22 mouse cellular contexts compared by ENCODE assay signal in genomic region chr9:110351350-110351749, GRCm38 (mm10). TPM values are rescaled to one million over a fixed set of nuclear protein-coding genes. Genes with fewer than 3 reads are reported as not detected.
DNase-seq lines count a peak whose midpoint lies in the region; ATAC-seq and TF ChIP-seq lines count a peak whose summit lies in the region.
"Had no signal": no experiment of that assay in that cellular context is flagged by ENCODE, and none has a peak within 500 bp of the region (broad histone marks: within the 10 kb centered on the region; RNA-seq: fewer than 3 reads in every experiment).

No protein-coding gene starts in this region.

- ATAC-seq in intestine, postnatal 0 days = no peak
- no peak for ATAC-seq in intestine, embryonic 15.5 days
- no peak for ATAC-seq in liver, embryonic 11.5 days (replicated peaks; ENCODE audit: low FRiP score)
- 0 out of 2 replicates have a peak, but pooled peaks have one; percentile 14 for ATAC-seq in liver, embryonic 16.5 days (ENCODE audit: low read depth)
- no peak for ATAC-seq in forebrain, embryonic 13.5 days
- ATAC-seq: forebrain, embryonic 15.5 days; Patski had no signal

- no peaks in the 10 kb centered on the region for H3K4me1 ChIP-seq in intestine, postnatal 0 days (replicated peaks; ENCODE audit: control insufficient read depth, insufficient read depth, low read length)
- H3K4me1 ChIP-seq in intestine, embryonic 15.5 days (replicated peaks) = 0 out of 2 replicates have a peak, but pooled peaks cover 2% of the 10 kb centered on the region
- peaks cover 20% of the 10 kb centered on the region for H3K4me1 ChIP-seq in liver, adult 2 months (ENCODE audit: control insufficient read depth, insufficient read depth, low read length)
- H3K4me1 ChIP-seq in liver, embryonic 11.5 days (replicated peaks; ENCODE audit: control insufficient read depth, insufficient read depth, low read length) = peaks cover 23% of the 10 kb centered on the region
- peaks cover 13% of the 10 kb centered on the region for H3K4me1 ChIP-seq in liver, embryonic 16.5 days (ENCODE audit: control insufficient read depth, low read depth, low read length)
- no peaks in the 10 kb centered on the region for H3K4me1 ChIP-seq in forebrain, embryonic 13.5 days
- H3K4me1 ChIP-seq: forebrain, embryonic 15.5 days; hindbrain, embryonic 12.5 days; hindbrain, embryonic 15.5 days had no signal

- H3K9ac ChIP-seq in intestine, postnatal 0 days (ENCODE audit: low read depth, low read length) = no peak overlapping the region
- H3K9ac ChIP-seq in intestine, embryonic 15.5 days = no peak overlapping the region
- H3K9ac ChIP-seq in liver, adult 2 months (ENCODE audit: low read depth, low read length) = no peak overlapping the region; the same call in 1 of the 2 replicates
- no peak overlapping the region for H3K9ac ChIP-seq in liver, embryonic 11.5 days (ENCODE audit: low read depth, low read length)
- no peak overlapping the region for H3K9ac ChIP-seq in liver, embryonic 16.5 days (ENCODE audit: low read depth, low read length)
- H3K9ac ChIP-seq in forebrain, embryonic 13.5 days = no peak overlapping the region
- H3K9ac ChIP-seq: embryonic facial prominence, embryonic 12.5 days; embryonic facial prominence, embryonic 15.5 days; forebrain, embryonic 15.5 days; heart, embryonic 13.5 days; hindbrain, embryonic 12.5 days; hindbrain, embryonic 15.5 days had no signal

- H3K36me3 ChIP-seq in intestine, postnatal 0 days (ENCODE audit: control insufficient read depth, insufficient read depth) = peaks cover 22% of the 10 kb centered on the region; the same call in 1 of the 2 replicates
- H3K36me3 ChIP-seq in intestine, embryonic 15.5 days = peaks cover 3% of the 10 kb centered on the region; the same call in 1 of the 2 replicates
- H3K36me3 ChIP-seq in liver, adult 2 months (ENCODE audit: control insufficient read depth, insufficient read depth, low read length) = peaks cover 12% of the 10 kb centered on the region
- no peaks in the 10 kb centered on the region; the same call in 1 of the 2 replicates for H3K36me3 ChIP-seq in liver, embryonic 11.5 days (ENCODE audit: control insufficient read depth, insufficient read depth, low read length)
- H3K36me3 ChIP-seq in liver, embryonic 16.5 days (ENCODE audit: control insufficient read depth, insufficient read depth) = no peaks in the 10 kb centered on the region
- peaks cover 14% of the 10 kb centered on the region; the same call in 1 of the 2 replicates for H3K36me3 ChIP-seq in forebrain, embryonic 13.5 days (ENCODE audit: poor library complexity, severe bottlenecking)

- no peak overlapping the region for H3K4me3 ChIP-seq in intestine, postnatal 0 days (ENCODE audit: low read depth, low read length)
- no peak overlapping the region for H3K4me3 ChIP-seq in intestine, embryonic 15.5 days (replicated peaks)
- H3K4me3 ChIP-seq in liver, adult 2 months (ENCODE audit: insufficient read depth, low read depth, low read length) = no peak overlapping the region
- H3K4me3 ChIP-seq in liver, embryonic 11.5 days (ENCODE audit: low read depth, low read length) = no peak overlapping the region
- H3K4me3 ChIP-seq in liver, embryonic 16.5 days (ENCODE audit: low read depth, low read length) = no peak overlapping the region
- H3K4me3 ChIP-seq in forebrain, embryonic 13.5 days = no peak overlapping the region
- H3K4me3 ChIP-seq: embryonic facial prominence, embryonic 12.5 days; embryonic facial prominence, embryonic 15.5 days; forebrain, embryonic 15.5 days; heart, embryonic 13.5 days; hindbrain, embryonic 12.5 days; hindbrain, embryonic 15.5 days had no signal

- TF ChIP-seq POLR2A in liver, adult 2 months (IDR thresholded peaks at IDR 0.05; ENCODE audit: extremely low read depth, insufficient read depth, low read length) = no peak

- WGBS in intestine, postnatal 0 days = 75% methylated on average over 2 of the region's 2 CpGs
- 82% methylated on average over 2 of the region's 2 CpGs for WGBS in intestine, embryonic 15.5 days
- WGBS in liver, adult 2 months = 23% methylated on average over 2 of the region's 2 CpGs
- WGBS in liver, embryonic 11.5 days = 65% methylated on average over 2 of the region's 2 CpGs
- 38% methylated on average over 2 of the region's 2 CpGs for WGBS in liver, embryonic 16.5 days (ENCODE audit: insufficient replicate concordance)
- 89% methylated on average over 2 of the region's 2 CpGs for WGBS in forebrain, embryonic 13.5 days

- no peak overlapping the region for H3K4me2 ChIP-seq in intestine, postnatal 0 days (replicated peaks; ENCODE audit: low read depth)
- no peak overlapping the region for H3K4me2 ChIP-seq in intestine, embryonic 15.5 days (replicated peaks)
- H3K4me2 ChIP-seq in liver, embryonic 11.5 days = no peak overlapping the region
- no peak overlapping the region for H3K4me2 ChIP-seq in liver, embryonic 16.5 days (ENCODE audit: low read depth, low read length)
- no peak overlapping the region for H3K4me2 ChIP-seq in forebrain, embryonic 13.5 days
- H3K4me2 ChIP-seq: embryonic facial prominence, embryonic 12.5 days; embryonic facial prominence, embryonic 15.5 days; forebrain, embryonic 15.5 days; heart, embryonic 13.5 days; hindbrain, embryonic 12.5 days; hindbrain, embryonic 15.5 days had no signal

- peak overlapping the region; percentile 52; the same call in 1 of the 2 replicates for H3K27ac ChIP-seq in intestine, postnatal 0 days (ENCODE audit: low read depth, low read length)
- H3K27ac ChIP-seq in intestine, embryonic 15.5 days = no peak overlapping the region
- peak overlapping the region; percentile 96 for H3K27ac ChIP-seq in liver, adult 2 months (replicated peaks; ENCODE audit: insufficient read depth, low read depth, low read length)
- no peak overlapping the region for H3K27ac ChIP-seq in liver, embryonic 11.5 days (ENCODE audit: low read depth, low read length)
- H3K27ac ChIP-seq in liver, embryonic 16.5 days (ENCODE audit: low read length) = peak overlapping the region; percentile 35; the same call in 1 of the 2 replicates
- H3K27ac ChIP-seq in forebrain, embryonic 13.5 days = no peak overlapping the region
- H3K27ac ChIP-seq: embryonic facial prominence, embryonic 12.5 days; forebrain, embryonic 15.5 days; heart, embryonic 13.5 days; hindbrain, embryonic 12.5 days; hindbrain, embryonic 15.5 days had no signal

- no peaks in the 10 kb centered on the region for H3K9me3 ChIP-seq in intestine, postnatal 0 days (ENCODE audit: control insufficient read depth)
- no peaks in the 10 kb centered on the region for H3K9me3 ChIP-seq in intestine, embryonic 15.5 days
- no peaks in the 10 kb centered on the region for H3K9me3 ChIP-seq in liver, embryonic 11.5 days (ENCODE audit: control insufficient read depth, low read length)
- H3K9me3 ChIP-seq in liver, embryonic 16.5 days (replicated peaks; ENCODE audit: control insufficient read depth, low read length) = no peaks in the 10 kb centered on the region
- no peaks in the 10 kb centered on the region for H3K9me3 ChIP-seq in forebrain, embryonic 13.5 days (replicated peaks)
- H3K9me3 ChIP-seq: embryonic facial prominence, embryonic 12.5 days; embryonic facial prominence, embryonic 15.5 days; forebrain, embryonic 15.5 days; heart, embryonic 13.5 days; hindbrain, embryonic 12.5 days; hindbrain, embryonic 15.5 days had no signal

- peaks cover 35% of the 10 kb centered on the region for H3K79me2 ChIP-seq in liver, adult 2 months (ENCODE audit: control insufficient read depth, insufficient read depth, low read length)

- peak; percentile 89 for DNase-seq in liver, adult 2 months (ENCODE audit: extremely low read depth, low read depth, low spot score)
- no peak for DNase-seq in liver, embryonic 11.5 days (ENCODE audit: low spot score)
- no peak for DNase-seq in ovary, adult 18-20 months (ENCODE audit: low spot score)
- DNase-seq: adrenal gland, postnatal 10 days; adrenal gland, postnatal 36 days; cerebellum, adult 2 months; cerebellum, adult 9-11 months; cerebellum, postnatal 25 days; gastrocnemius, postnatal 25 days; heart, adult 18-20 months; heart, postnatal 14 days had no signal

- no peak for TF ChIP-seq CTCF in intestine, postnatal 0 days (IDR thresholded peaks at IDR 0.05; ENCODE audit: low read depth)
- TF ChIP-seq CTCF in liver, adult 2 months (IDR thresholded peaks at IDR 0.05; ENCODE audit: low read depth, low read length) = no peak

- no peaks in the 10 kb centered on the region for H3K27me3 ChIP-seq in intestine, postnatal 0 days (replicated peaks; ENCODE audit: control insufficient read depth, insufficient read depth, low read length)
- H3K27me3 ChIP-seq in intestine, embryonic 15.5 days (replicated peaks) = no peaks in the 10 kb centered on the region
- H3K27me3 ChIP-seq in liver, adult 2 months (ENCODE audit: control insufficient read depth, insufficient read depth, low read length) = no peaks in the 10 kb centered on the region
- no peaks in the 10 kb centered on the region for H3K27me3 ChIP-seq in liver, embryonic 11.5 days (replicated peaks; ENCODE audit: control insufficient read depth, insufficient read depth, low read length)
- no peaks in the 10 kb centered on the region for H3K27me3 ChIP-seq in liver, embryonic 16.5 days (ENCODE audit: control insufficient read depth, insufficient read depth, low read depth, low read length)
- no peaks in the 10 kb centered on the region for H3K27me3 ChIP-seq in forebrain, embryonic 13.5 days
- H3K27me3 ChIP-seq: embryonic facial prominence, embryonic 12.5 days; embryonic facial prominence, embryonic 15.5 days; forebrain, embryonic 15.5 days; heart, embryonic 13.5 days; hindbrain, embryonic 12.5 days; hindbrain, embryonic 15.5 days; Patski had no signal

RNA-seq across cellular contexts. Expression of gene Scap, which starts 18.3 kb away (rescaled TPM):
- 14.9 and 15.7 TPM in 2 replicates for polyA plus RNA-seq in intestine, postnatal 0 days (2015; fragmentation: Nextera tagmentation; extraction: Ambion mirVana)
- polyA plus RNA-seq in intestine, embryonic 15.5 days (2015; fragmentation: Nextera tagmentation; extraction: Ambion mirVana) = 29.7 and 31.4 TPM in 2 replicates
- total RNA-seq in liver, adult 2 months (2014; rRNA removed) = 51.8 and 84.8 TPM in 2 replicates
- 68.7 and 72.9 TPM in 2 replicates for polyA plus RNA-seq in liver, adult 2 months (2012; rRNA removed)
- polyA plus RNA-seq in liver, embryonic 11.5 days (2014; fragmentation: Nextera tagmentation; extraction: Ambion mirVana) = 32.9 and 36.7 TPM in 2 replicates
- polyA plus RNA-seq in liver, embryonic 16.5 days (2015; fragmentation: Nextera tagmentation; extraction: Ambion mirVana) = 31.8 and 36.6 TPM in 2 replicates
- 34.8 and 41.9 TPM in 2 replicates for polyA plus RNA-seq in forebrain, embryonic 13.5 days (2015; fragmentation: Nextera tagmentation; extraction: Ambion mirVana)

RNA-seq across cellular contexts. Expression of gene Elp6, which starts 46.4 kb away (rescaled TPM):
- 6.3 and 7.5 TPM in 2 replicates for polyA plus RNA-seq in intestine, postnatal 0 days (2015; fragmentation: Nextera tagmentation; extraction: Ambion mirVana)
- 22.0 and 22.3 TPM in 2 replicates for polyA plus RNA-seq in intestine, embryonic 15.5 days (2015; fragmentation: Nextera tagmentation; extraction: Ambion mirVana)
- 5.0 and 5.9 TPM in 2 replicates for total RNA-seq in liver, adult 2 months (2014; rRNA removed)
- 6.6 and 7.3 TPM in 2 replicates for polyA plus RNA-seq in liver, adult 2 months (2012; rRNA removed)
- polyA plus RNA-seq in liver, embryonic 11.5 days (2014; fragmentation: Nextera tagmentation; extraction: Ambion mirVana) = 27.7 TPM in 2 replicates
- polyA plus RNA-seq in liver, embryonic 16.5 days (2015; fragmentation: Nextera tagmentation; extraction: Ambion mirVana) = 6.0 and 6.1 TPM in 2 replicates
- 35.5 and 40.7 TPM in 2 replicates for polyA plus RNA-seq in forebrain, embryonic 13.5 days (2015; fragmentation: Nextera tagmentation; extraction: Ambion mirVana)

RNA-seq across cellular contexts. Expression of gene Ptpn23, which starts 56.7 kb away (rescaled TPM):
- 10.0 and 10.8 TPM in 2 replicates for polyA plus RNA-seq in intestine, postnatal 0 days (2015; fragmentation: Nextera tagmentation; extraction: Ambion mirVana)
- polyA plus RNA-seq in intestine, embryonic 15.5 days (2015; fragmentation: Nextera tagmentation; extraction: Ambion mirVana) = 12.2 and 15.6 TPM in 2 replicates
- 4.5 and 6.8 TPM in 2 replicates for total RNA-seq in liver, adult 2 months (2014; rRNA removed)
- 7.9 and 10.7 TPM in 2 replicates for polyA plus RNA-seq in liver, adult 2 months (2012; rRNA removed)
- polyA plus RNA-seq in liver, embryonic 11.5 days (2014; fragmentation: Nextera tagmentation; extraction: Ambion mirVana) = 13.2 and 13.6 TPM in 2 replicates
- polyA plus RNA-seq in liver, embryonic 16.5 days (2015; fragmentation: Nextera tagmentation; extraction: Ambion mirVana) = 3.7 and 4.2 TPM in 2 replicates
- 18.7 and 20.1 TPM in 2 replicates for polyA plus RNA-seq in forebrain, embryonic 13.5 days (2015; fragmentation: Nextera tagmentation; extraction: Ambion mirVana)

Comparison
In these comparisons a context has a peak if more than half of its experiments do, and no peak if none do; other contexts are left out.
1. H3K27ac ChIP-seq: peak in intestine, postnatal 0 days (single experiment), liver, adult 2 months (single experiment) and liver, embryonic 16.5 days (single experiment); none in intestine, embryonic 15.5 days (single experiment), liver, embryonic 11.5 days (single experiment) and forebrain, embryonic 13.5 days (single experiment).